Mouse (Mus musculus): ENCODE results near the gene Abca14. TPM values are rescaled to one million over a fixed set of nuclear protein-coding genes. Genes with fewer than 3 reads are reported as not detected.

Gene Abca14
- polyA plus RNA-seq, 1 experiment from 2014 or later, result 0.35 TPM

DNA sequence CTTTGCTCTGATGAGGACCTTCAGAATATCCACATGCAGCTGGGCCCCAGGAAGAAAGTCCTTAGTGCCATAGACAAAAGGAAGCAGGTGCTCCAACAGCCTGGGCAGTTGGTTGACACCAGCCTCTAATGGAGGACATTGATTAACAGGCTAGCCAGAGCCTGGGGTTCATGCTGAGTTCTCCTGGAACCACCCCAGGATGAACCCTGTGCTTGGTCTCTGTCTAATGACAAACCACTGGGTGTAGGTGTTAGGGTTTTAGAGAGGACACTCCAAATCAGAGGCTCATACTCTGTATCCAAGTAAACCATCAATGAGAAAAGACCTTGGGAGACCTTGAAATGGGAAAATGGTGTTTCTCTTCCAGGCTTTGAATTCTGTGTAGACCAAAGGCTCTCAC lies 20.9 kb upstream of the Abca14 start:
- Histone ChIP-seq H3K4me3 (ENCODE audit: low read depth, low read length) (no peak overlapping the region), H3K27me3 (replicated peaks; ENCODE audit: insufficient read depth, low read length) (no peaks in the 10 kb centered on the region), H3K36me3 (ENCODE audit: insufficient read depth, low read length) (no peaks in the 10 kb centered on the region), H3K9me3 (ENCODE audit: low read length) (no peaks in the 10 kb centered on the region), H3K27ac (ENCODE audit: low read length) (no peak overlapping the region), H3K4me1 (ENCODE audit: insufficient read depth, low read depth, low read length) (no peaks in the 10 kb centered on the region), H3K4me2 (replicated peaks; ENCODE audit: low read depth, low read length) (no peak overlapping the region), H3K9ac (replicated peaks; ENCODE audit: low read depth) (no peak overlapping the region)
- DNase-seq (ENCODE audit: low spot score) (no peak), ATAC-seq (no peak)
- TF ChIP-seq EP300 (IDR thresholded peaks at IDR 0.05), result no peak
- TF ChIP-seq CTCF (IDR thresholded peaks at IDR 0.05), result no peak

DNA sequence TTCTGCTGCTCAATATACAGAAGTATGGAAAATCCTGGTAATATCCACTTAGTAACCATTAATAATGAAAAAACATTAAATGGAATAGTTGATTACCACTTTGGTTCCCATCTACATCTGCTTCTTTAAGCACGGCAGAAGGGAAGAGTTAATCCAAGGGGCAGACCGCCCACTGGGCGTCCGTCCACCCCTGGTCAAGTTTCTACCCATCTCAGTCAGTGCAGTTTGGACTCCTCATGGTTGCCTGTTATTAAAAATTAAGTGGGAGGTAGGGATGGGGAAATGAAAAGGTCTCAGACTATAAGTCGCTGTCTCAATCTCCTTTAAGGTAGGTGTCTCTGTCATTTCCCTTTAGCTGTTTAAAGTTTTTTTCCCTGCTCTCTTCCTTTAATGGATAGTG lies 14.8 kb upstream of the Abca14 start:
- 91% methylated on average over 5 of the region's 5 CpGs for WGBS
- no peak overlapping the region for H3K4me2 ChIP-seq (replicated peaks; ENCODE audit: low read depth, low read length)
- no peaks in the 10 kb centered on the region for H3K27me3 ChIP-seq (replicated peaks; ENCODE audit: insufficient read depth, low read length)
- H3K4me3 ChIP-seq (ENCODE audit: low read depth, low read length), result no peak overlapping the region
- H3K36me3 ChIP-seq (ENCODE audit: insufficient read depth, low read length), result no peaks in the 10 kb centered on the region
- no peak overlapping the region for H3K27ac ChIP-seq (ENCODE audit: low read length)
- H3K9me3 ChIP-seq (ENCODE audit: low read length), result no peaks in the 10 kb centered on the region
- DNase-seq (ENCODE audit: low spot score) (no peak), ATAC-seq (no peak)
- H3K9ac ChIP-seq (replicated peaks; ENCODE audit: low read depth), result no peak overlapping the region
- H3K4me1 ChIP-seq (ENCODE audit: insufficient read depth, low read depth, low read length), result no peaks in the 10 kb centered on the region
- TF ChIP-seq EP300 (IDR thresholded peaks at IDR 0.05), result no peak
- TF ChIP-seq CTCF (IDR thresholded peaks at IDR 0.05), result no peak

DNA sequence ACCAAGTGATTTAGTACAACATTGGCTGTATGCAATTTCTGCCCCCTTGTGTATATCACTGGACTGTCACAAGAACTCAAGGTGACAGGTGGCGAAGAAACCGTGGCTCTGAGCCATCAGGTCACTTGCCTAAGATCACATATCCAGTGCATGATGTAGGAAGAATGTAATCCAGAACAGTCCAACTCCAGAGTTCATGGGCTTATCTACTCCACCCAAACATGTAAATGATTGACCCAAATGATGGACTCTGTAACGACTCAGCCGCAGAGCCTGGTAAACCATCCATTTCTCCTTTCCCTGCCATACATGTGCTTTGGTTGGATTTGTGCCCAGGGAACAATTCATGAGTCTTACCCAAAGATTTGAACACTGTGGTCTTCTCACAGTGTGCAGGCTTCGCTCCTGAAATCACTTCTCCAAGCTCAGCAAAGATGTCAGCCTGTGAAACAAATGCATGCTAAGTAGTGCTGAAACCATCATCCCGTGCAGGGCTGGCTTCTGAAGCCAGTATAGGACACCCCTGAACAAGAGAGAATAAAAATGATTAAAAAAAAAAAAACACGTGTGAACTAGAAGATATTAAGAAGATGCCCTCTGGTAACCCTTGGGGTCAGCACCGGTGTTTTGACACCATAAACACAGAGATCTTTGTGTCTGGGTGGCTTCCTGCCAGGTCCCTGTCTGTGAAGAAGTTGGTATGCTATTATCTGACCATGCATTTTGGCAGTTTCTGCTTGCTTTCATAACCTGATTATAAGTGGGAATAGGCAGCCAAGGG lies 14.2 kb upstream of the Abca14 start:
- Histone ChIP-seq H3K36me3 (ENCODE audit: insufficient read depth, low read length) (no peaks in the 10 kb centered on the region), H3K9me3 (ENCODE audit: low read length) (no peaks in the 10 kb centered on the region), H3K9ac (replicated peaks; ENCODE audit: low read depth) (no peak overlapping the region), H3K4me1 (ENCODE audit: insufficient read depth, low read depth, low read length) (no peaks in the 10 kb centered on the region), H3K4me2 (replicated peaks; ENCODE audit: low read depth, low read length) (no peak overlapping the region), H3K27me3 (replicated peaks; ENCODE audit: insufficient read depth, low read length) (no peaks in the 10 kb centered on the region), H3K4me3 (ENCODE audit: low read depth, low read length) (no peak overlapping the region), H3K27ac (ENCODE audit: low read length) (no peak overlapping the region)
- WGBS, result 59% methylated on average over 8 of the region's 8 CpGs
- no peak for TF ChIP-seq CTCF (IDR thresholded peaks at IDR 0.05)
- TF ChIP-seq EP300 (IDR thresholded peaks at IDR 0.05), result no peak
- DNase-seq (ENCODE audit: low spot score), result no peak
- ATAC-seq, result no peak

DNA sequence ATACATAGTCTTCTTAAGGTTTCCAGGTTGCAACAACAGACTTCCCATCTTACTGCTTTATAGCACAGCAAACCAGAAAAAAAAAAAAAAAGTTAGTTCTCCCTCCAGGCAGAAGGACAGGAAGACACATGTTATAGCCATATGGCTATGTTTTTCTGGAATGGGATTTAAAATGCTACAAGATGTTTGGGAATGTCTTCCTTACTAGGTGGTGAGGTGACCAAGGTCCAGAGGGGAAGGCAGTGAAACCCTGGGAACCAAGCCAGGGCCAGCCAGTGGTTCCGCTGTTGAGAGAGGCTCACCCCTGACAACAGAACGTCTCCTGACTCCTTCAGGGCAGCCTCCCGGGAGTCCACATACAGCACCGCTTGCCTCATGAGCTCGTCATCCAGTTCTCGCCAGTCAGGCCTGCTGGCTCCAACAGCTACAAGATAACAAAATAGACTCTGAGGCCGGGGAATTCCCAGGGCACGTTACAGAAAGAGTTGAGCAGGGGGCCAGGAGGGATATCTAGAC lies 13.6 kb upstream of the Abca14 start:
- DNase-seq (ENCODE audit: low spot score), result no peak
- Histone ChIP-seq H3K4me2 (replicated peaks; ENCODE audit: low read depth, low read length) (no peak overlapping the region), H3K4me3 (ENCODE audit: low read depth, low read length) (no peak overlapping the region), H3K27me3 (replicated peaks; ENCODE audit: insufficient read depth, low read length) (no peaks in the 10 kb centered on the region), H3K4me1 (ENCODE audit: insufficient read depth, low read depth, low read length) (no peaks in the 10 kb centered on the region), H3K9me3 (ENCODE audit: low read length) (no peaks in the 10 kb centered on the region), H3K9ac (replicated peaks; ENCODE audit: low read depth) (no peak overlapping the region), H3K36me3 (ENCODE audit: insufficient read depth, low read length) (no peaks in the 10 kb centered on the region), H3K27ac (ENCODE audit: low read length) (no peak overlapping the region)
- TF ChIP-seq CTCF (IDR thresholded peaks at IDR 0.05) (no peak), EP300 (IDR thresholded peaks at IDR 0.05) (no peak)
- ATAC-seq, result no peak
- 29% methylated on average over 8 of the region's 8 CpGs for WGBS

DNA sequence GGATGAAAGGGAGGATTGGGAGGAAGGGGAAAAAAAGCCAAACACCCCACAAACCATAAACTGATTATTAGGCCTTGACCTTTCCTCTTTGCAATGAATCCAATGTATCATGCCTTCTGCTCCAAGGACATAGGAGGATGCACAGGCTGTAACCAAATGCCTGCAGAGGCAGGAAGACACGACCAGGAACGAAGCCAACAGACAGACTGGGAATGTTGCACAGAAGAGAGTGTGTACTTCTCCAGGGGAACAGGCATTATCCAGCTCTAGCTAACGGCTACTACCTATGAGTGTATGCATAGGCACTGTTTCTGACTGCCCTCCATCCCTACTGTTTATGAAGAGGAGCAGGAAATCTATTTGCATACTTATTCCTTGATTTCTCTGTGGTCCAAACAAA lies 11.6 kb upstream of the Abca14 start:
- H3K9ac ChIP-seq (replicated peaks; ENCODE audit: low read depth), result no peak overlapping the region
- H3K36me3 ChIP-seq (ENCODE audit: insufficient read depth, low read length), result no peaks in the 10 kb centered on the region
- no peak for ATAC-seq
- no peak overlapping the region for H3K4me2 ChIP-seq (replicated peaks; ENCODE audit: low read depth, low read length)
- H3K4me1 ChIP-seq (ENCODE audit: insufficient read depth, low read depth, low read length), result no peaks in the 10 kb centered on the region
- no peak for TF ChIP-seq CTCF (IDR thresholded peaks at IDR 0.05)
- TF ChIP-seq EP300 (IDR thresholded peaks at IDR 0.05), result no peak
- H3K27me3 ChIP-seq (replicated peaks; ENCODE audit: insufficient read depth, low read length), result no peaks in the 10 kb centered on the region
- H3K9me3 ChIP-seq (ENCODE audit: low read length), result no peaks in the 10 kb centered on the region
- no peak overlapping the region for H3K4me3 ChIP-seq (ENCODE audit: low read depth, low read length)
- H3K27ac ChIP-seq (ENCODE audit: low read length), result no peak overlapping the region
- WGBS, result 55% methylated on average over 3 of the region's 3 CpGs
- DNase-seq (ENCODE audit: low spot score), result no peak

DNA sequence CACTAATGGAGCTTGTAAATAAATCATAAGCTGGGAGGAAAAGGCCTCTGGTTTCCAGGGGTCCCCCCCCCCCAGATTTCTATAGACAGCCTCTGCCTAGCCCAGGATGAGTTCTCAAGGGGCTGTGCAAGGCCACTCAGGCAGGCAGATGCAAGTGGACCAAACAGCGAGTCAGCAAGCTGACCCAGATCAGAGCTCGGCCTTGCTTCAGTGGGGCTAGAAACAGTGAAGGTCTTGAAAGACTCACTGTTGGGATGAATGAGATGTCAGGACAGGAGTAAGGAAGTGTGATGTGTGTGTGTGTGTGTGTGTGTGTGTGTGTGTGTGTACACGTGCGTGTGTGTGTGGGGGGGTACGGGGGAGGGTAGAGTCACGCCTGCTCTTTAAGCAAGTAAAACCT lies 10.9 kb upstream of the Abca14 start:
- ATAC-seq (no peak), DNase-seq (ENCODE audit: low spot score) (no peak)
- Histone ChIP-seq H3K9ac (replicated peaks; ENCODE audit: low read depth) (no peak overlapping the region), H3K4me2 (replicated peaks; ENCODE audit: low read depth, low read length) (no peak overlapping the region), H3K4me1 (ENCODE audit: insufficient read depth, low read depth, low read length) (no peaks in the 10 kb centered on the region), H3K36me3 (ENCODE audit: insufficient read depth, low read length) (no peaks in the 10 kb centered on the region), H3K27ac (ENCODE audit: low read length) (no peak overlapping the region), H3K27me3 (replicated peaks; ENCODE audit: insufficient read depth, low read length) (no peaks in the 10 kb centered on the region), H3K9me3 (ENCODE audit: low read length) (no peaks in the 10 kb centered on the region), H3K4me3 (ENCODE audit: low read depth, low read length) (no peak overlapping the region)
- TF ChIP-seq EP300 (IDR thresholded peaks at IDR 0.05) (no peak), CTCF (IDR thresholded peaks at IDR 0.05) (no peak)
- WGBS, result 65% methylated on average over 5 of the region's 6 CpGs

Data from lung, postnatal 0 days (tissue).